Mouse (Mus musculus) frontal cortex, postnatal 36 days (tissue): ENCODE results near the gene Ak1.
A peak's percentile ranks its signal among the peaks of the same experiment; 100 is the strongest.

Experiments used
- DNase-seq, 2 experiments: peaks; one replicate each; pipeline ENCODE4 v3.0.0; 2022; ENCODE audit warnings: low spot score in 2 of 2

The Ak1 gene

DNA sequence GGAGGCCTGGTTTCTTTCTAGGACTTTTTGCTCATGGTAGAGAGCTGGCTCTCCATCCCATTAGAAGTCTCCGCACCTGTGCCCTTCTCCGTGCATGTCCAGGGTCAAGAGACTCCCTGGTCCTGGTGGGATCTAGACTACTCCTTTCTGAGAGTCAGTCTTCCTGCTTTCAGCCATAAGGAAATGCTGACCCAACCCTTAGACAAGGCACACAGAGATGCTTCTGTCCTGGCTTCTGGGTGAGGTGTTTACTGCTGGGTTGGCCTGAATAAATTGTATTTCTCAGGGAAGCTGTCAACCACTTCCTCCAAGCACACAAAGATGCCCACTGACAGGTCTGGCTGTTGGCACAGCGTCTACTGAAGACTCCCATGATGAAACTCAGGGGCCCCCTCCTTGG is 22.1 kb upstream of the Ak1 start, which contains the start of gene St6galnac6:
Gene St6galnac6, plus strand, starts transcription at position 301 of the 400 bp plus-strand sequence.
- DNase-seq: no peak

GRCm38 (mm10) chr2:32601417-32602065 is 20.0 kb upstream of the Ak1 start:
- DNase-seq: no peak

DNA sequence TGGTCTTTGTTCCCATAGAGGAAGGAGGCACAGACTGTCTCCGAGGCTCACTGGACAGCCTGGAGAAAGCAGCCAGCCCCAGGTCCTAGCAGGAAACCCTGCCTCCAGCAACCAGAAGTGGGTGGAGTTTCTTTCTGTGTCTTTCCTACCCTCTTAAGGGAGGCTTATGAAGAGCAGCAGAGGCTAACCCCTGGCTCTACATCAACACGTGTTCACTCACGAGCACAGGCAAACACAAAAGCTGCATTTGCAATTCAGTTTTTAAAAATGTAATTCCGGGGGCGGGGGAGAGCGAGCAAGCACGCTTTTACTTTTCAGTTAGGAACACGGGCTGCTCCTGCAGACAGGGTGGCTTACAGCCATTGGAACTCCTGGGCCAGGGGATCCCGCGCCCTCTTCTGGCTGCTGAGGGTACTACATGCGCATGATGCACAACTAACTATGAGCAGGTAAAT is 18.9 kb upstream of the Ak1 start:
- peak; percentile 88 to 91 for DNase-seq

DNA sequence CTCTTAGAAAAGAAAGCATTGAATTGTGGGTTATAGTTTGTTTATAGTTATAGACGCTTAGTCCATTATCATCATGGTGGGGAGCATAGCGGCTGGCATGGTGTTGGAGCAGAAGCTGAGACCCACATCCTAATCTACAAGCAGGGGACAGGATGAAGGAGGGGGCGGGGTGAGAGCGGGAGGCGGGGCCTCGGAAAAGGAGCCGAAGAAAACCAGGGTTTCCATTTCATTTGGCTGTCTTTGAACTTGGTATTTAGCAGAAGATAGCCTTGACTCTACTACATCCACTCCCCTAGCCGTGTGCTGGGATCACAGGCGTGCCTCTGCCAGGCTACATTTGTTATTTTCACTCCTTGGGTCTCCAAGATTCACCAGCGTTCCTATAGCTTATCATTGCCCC is 16.9 kb upstream of the Ak1 start:
- no peak for DNase-seq

GRCm38 (mm10) chr2:32606161-32607142 is 15.1 kb upstream of the Ak1 start:
- DNase-seq: peak; percentile 78 to 80

- peak; percentile 45 to 55 for DNase-seq
These were observed 14.2 kb upstream of the Ak1 start for GRCm38 (mm10) chr2:32607262-32607947.

DNA sequence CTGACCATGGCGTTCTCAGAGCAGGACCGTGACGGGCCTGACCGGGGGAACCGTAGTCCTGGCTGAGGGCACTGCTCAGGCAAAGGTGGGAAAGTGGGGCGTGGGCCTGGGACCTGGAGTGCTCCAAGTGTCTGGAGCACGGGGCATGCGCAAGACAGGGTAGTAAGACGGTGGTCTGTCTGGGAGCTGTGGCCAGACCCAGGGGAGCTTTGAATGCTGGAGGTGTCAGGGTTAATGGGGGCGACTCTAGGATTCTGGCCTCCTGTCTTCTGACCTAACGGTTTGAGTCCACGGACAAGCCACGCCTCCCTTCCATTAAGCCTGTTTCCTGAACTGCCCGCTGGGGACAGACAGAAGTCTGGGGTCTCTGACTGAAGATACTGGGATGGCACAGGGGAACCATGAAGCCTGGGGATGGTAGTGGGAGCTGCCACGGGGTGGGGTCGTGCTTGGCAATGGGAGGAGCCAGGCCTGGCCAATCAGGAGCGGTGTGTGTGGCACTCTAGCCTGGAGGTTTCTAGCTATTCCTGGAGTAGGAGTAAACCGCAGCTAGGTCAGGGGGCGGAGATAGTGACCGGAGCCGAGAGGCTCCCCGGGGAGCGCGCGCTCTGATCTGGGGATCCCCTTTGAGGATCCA is 13.3 kb upstream of the Ak1 start:
- DNase-seq: peak; percentile 45 to 52

DNA sequence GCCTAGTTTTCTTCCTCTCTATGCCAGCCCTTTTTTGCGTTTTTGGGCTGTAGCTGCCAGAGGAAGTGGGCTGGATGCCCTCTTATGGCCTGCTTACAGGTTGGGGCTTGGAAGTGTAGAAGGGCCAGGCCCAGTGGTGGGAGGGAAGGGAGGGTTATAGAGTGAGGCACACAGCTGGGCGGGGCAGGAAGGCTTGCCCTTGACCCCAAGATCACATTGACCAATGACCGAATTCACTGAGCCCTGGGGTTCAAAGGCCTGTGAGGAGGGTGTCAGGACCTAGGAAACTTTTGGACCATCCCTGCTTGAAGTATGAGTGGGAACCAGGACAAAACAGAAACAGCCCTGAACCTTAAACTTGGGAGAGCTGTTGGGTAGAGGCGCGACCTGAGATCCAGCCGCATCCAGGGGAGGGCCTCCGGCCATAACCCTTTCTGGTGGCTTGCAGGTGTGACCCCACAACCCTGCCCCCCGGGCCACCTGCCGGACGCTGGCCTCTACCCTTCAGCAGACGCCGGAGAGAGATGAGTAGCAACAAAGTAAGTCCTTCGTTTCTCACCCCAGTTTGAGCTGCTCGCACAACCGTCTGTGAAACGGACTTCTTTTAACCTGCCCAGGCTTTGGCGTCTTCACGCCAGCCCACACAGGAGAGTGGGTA is 12.7 kb upstream of the Ak1 start:
- no peak for DNase-seq

DNA sequence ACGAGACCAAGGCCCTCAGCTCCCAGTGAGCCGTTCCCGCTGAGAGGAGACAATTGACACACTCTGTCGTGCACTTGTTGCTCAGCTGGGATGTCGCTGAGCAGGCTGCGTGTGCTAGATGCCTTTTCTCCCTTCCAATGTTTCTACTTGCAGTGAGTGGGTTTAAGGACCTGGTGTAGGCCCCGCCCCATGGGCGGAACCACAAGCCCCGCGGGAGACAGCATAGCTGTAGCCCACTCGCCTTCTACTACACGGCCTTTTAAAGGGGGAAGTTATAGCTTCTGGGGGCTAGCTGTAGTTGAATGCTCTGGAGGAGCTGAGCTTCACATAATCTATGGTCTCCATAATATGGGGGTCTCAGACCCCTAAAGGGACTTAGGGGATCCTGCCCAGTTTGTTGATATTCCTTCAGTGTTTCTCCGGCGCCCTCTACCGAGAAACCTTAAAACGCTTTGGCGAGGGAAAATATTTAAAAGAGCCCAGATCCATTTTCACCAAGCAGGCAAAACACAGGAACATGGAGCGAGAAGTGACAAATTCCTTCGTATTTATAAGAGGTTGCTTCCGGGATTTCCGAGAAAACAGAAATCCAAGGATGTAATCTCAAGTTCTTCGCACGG is 10.8 kb upstream of the Ak1 start:
- DNase-seq: peak; percentile 45 to 66

- DNase-seq: no peak
These were observed 9.3 kb upstream of the Ak1 start for GRCm38 (mm10) chr2:32612274-32612673.

- DNase-seq: no peak
These were observed 4.4 kb upstream of the Ak1 start for GRCm38 (mm10) chr2:32617109-32617508.

DNA sequence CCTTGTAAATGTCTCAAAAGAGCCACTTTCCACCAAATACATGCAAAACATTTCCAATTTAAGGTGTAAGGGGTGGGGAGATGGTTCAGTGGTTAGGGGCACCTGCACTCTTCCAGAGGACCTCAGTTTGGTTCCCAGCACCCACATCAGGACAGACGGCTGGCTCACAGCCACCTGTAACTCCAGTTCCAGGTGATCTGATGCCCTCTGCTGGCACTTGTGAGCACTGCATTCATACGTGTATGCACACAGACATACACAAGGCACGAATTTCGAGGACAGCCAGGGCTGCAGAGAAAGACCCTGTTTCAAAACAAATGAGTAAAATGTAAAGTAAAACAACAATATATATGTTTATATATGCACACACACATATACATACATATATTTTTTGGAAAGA is 4.0 kb upstream of the Ak1 start:
- no peak for DNase-seq

- DNase-seq: no peak
These were observed 3.5 kb upstream of the Ak1 start for GRCm38 (mm10) chr2:32618051-32618450.

GRCm38 (mm10) chr2:32620682-32621516 is 659 bp upstream of the Ak1 start:
- DNase-seq: no peak

DNA sequence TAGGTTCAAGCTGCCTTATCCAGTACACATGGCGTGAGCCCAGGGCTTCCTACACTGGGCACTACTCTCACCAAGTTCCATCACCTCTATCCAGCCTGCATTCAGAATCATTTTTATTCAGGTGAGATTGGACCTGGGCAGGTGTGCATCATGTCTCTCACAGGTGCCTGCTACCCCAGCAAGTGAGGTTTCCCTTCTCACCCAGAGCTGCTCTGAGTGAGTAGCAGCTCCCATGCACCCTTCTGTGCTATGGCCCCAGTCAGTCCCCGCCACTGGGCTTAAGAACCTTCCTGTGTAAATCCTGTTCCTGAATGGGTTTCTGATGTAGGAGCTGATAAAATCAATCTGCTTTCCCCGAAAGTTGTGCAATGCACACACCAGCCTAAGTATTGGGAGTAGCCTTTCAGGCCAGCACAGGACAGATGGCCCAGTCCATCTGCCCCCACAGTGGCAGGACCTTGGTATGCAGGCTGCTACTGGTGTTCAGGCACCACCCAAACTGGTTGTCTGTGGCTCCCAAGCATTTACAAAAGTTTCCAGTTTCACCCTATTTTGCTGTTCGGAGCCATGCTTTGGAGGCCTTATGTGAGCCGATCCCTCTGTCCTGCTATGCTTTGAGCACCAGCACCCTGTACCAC is 2.7 kb downstream of the Ak1 start:
- no peak for DNase-seq

GRCm38 (mm10) chr2:32625212-32625872 is 3.8 kb downstream of the Ak1 start:
- peak; percentile 92 for DNase-seq

DNA sequence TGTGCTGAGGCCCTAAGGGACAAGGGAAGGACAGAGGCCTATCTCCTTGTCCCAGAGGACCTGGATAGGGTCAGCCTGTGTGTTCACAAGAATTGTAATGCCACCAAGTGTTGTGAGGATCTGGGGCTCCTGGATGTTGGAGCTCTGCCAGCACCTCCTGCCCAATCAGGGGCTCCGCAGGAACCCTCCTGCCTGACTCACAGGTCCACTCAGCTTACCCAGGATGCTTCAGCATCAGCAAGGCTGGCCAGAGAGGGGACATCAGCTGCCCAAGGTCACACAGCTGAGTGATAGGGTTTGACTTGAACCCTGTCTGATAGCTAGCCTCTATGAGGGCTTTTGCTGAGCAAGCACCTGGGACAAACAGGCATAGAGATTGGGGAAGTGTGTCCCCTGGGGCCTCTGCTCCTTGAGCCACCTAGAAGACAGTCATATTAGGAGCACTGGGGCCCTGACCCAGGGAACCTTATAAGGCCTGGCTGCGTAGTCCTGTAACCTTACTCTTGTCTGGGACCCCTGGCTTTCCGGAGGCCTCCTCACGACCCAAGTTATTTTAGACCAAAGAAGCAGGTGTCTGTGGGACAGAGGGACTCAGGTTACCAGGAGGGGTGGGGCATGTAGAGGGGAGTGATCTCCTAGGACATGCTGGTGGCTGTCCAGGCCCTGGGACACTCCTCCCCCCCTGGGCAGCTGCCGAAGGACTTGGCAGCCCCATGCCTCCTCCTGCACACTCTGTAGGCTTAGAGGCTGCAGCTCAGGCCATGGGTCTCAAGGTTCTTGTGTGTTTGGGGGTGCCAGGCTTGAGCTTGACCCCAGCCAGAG is 4.5 kb downstream of the Ak1 start:
- DNase-seq: peak; percentile 73 to 77
